Mouse (Mus musculus) C2C12 (cell line): ENCODE results near the gene Tmx1. TPM values are rescaled to one million over a fixed set of nuclear protein-coding genes. Genes with fewer than 3 reads are reported as not detected.
A peak's percentile ranks its signal among the peaks of the same experiment; 100 is the strongest.

ENCODE experiments used
- H3K27me3 ChIP-seq: one replicate; pipeline ENCODE4 v1.6.1; 2011; ENCODE audit not compliant: control insufficient read depth, insufficient read depth, insufficient read length
- H3K36me3 ChIP-seq: one replicate; pipeline ENCODE4 v1.6.1; 2011; ENCODE audit not compliant: control insufficient read depth, insufficient read depth
- H3K4me3 ChIP-seq: one replicate; pipeline ENCODE4 v1.5.1; 2011; ENCODE audit warnings: mild to moderate bottlenecking, control low read depth; ENCODE audit not compliant: poor library complexity, insufficient read depth, severe bottlenecking
- H3K79me2 ChIP-seq: one replicate; pipeline ENCODE4 v1.6.1; 2011; ENCODE audit not compliant: control insufficient read depth, insufficient read depth
- H3K79me3 ChIP-seq: one replicate; pipeline ENCODE4 v1.6.1; 2011; ENCODE audit warnings: low read depth, control low read depth
- H3ac ChIP-seq: one replicate; pipeline ENCODE3; 2011; ENCODE audit warnings: low read depth; ENCODE audit not compliant: control insufficient read depth, insufficient read length
- CEBPB ChIP-seq: IDR thresholded peaks from one replicate; pipeline ENCODE4 v1.6.1; 2011; ENCODE audit warnings: low read depth, mild to moderate bottlenecking, control low read depth, moderate library complexity
- CTCF ChIP-seq: IDR thresholded peaks from one replicate; pipeline ENCODE4 v1.5.1; 2011; ENCODE audit not compliant: control insufficient read depth, insufficient read depth, insufficient read length
- FOSL1 ChIP-seq: IDR thresholded peaks from one replicate; pipeline ENCODE4 v1.8.0; 2011; ENCODE audit warnings: mild to moderate bottlenecking, low read length; ENCODE audit not compliant: poor library complexity, insufficient read depth, severe bottlenecking
- MAX ChIP-seq: IDR thresholded peaks from one replicate; pipeline ENCODE4 v1.6.1; 2011; ENCODE audit warnings: mild to moderate bottlenecking, control low read depth
- MYOD1 ChIP-seq: IDR thresholded peaks from one replicate; pipeline ENCODE4 v1.6.1; 2011; ENCODE audit warnings: low read depth; ENCODE audit not compliant: control insufficient read depth, insufficient read length
- MYOG ChIP-seq: IDR thresholded peaks from one replicate; pipeline ENCODE4 v1.6.1; 2011; ENCODE audit not compliant: control insufficient read depth, insufficient read length; ENCODE audit errors: extremely low read depth
- USF1 ChIP-seq: IDR thresholded peaks from one replicate; pipeline ENCODE4 v1.6.1; 2011; ENCODE audit warnings: low read depth, mild to moderate bottlenecking, control low read depth, moderate library complexity
- polyA plus RNA-seq: library from polyadenylated mRNA; unstranded; fragments of >200 nt; fragmentation: generic; extraction: Trizol; gene quantifications from one replicate; pipeline ENCODE4 v1.2.1, GENCODE M21; 2012; ENCODE audit warnings: missing spikeins

Gene Tmx1
- polyA plus RNA-seq, 1 experiment, result 23.2 TPM

GRCm38 (mm10) chr12:70494494-70495281 is 41.8 kb downstream of the Tmx1 start:
- TF ChIP-seq MAX, result no peak
- no peak for TF ChIP-seq FOSL1
- TF ChIP-seq CTCF, result peak; percentile 15
- Histone ChIP-seq H3K79me3 (no peaks in the 10 kb centered on the region), H3ac (no peak overlapping the region), H3K79me2 (no peaks in the 10 kb centered on the region), H3K27me3 (no peaks in the 10 kb centered on the region), H3K4me3 (no peak overlapping the region), H3K36me3 (no peaks in the 10 kb centered on the region)

GRCm38 (mm10) chr12:70495282-70495922 is 42.5 kb downstream of the Tmx1 start:
- Histone ChIP-seq H3K27me3 (no peaks in the 10 kb centered on the region), H3K79me2 (no peaks in the 10 kb centered on the region), H3K36me3 (no peaks in the 10 kb centered on the region), H3K79me3 (no peaks in the 10 kb centered on the region), H3ac (no peak overlapping the region), H3K4me3 (no peak overlapping the region)
- TF ChIP-seq CTCF (peak; percentile 18), USF1 (no peak)

GRCm38 (mm10) chr12:70498091-70498490 is 45.2 kb downstream of the Tmx1 start:
- TF ChIP-seq CEBPB (no peak), MAX (no peak), CTCF (no peak), MYOG (no peak), USF1 (no peak), MYOD1 (no peak), FOSL1 (no peak)
- H3K36me3 ChIP-seq, result no peaks in the 10 kb centered on the region
- H3K4me3 ChIP-seq, result no peak overlapping the region
- no peak overlapping the region for H3ac ChIP-seq
- H3K79me3 ChIP-seq, result no peaks in the 10 kb centered on the region
- H3K79me2 ChIP-seq, result no peaks in the 10 kb centered on the region
- H3K27me3 ChIP-seq, result no peaks in the 10 kb centered on the region

- TF ChIP-seq FOSL1, result no peak
- no peak for TF ChIP-seq USF1
- no peak for TF ChIP-seq CTCF
- TF ChIP-seq MYOD1, result no peak
- TF ChIP-seq CEBPB, result no peak
- no peak for TF ChIP-seq MAX
- TF ChIP-seq MYOG, result no peak
- no peaks in the 10 kb centered on the region for H3K79me2 ChIP-seq
- H3K79me3 ChIP-seq, result no peaks in the 10 kb centered on the region
- no peak overlapping the region for H3ac ChIP-seq
- no peaks in the 10 kb centered on the region for H3K27me3 ChIP-seq
- H3K4me3 ChIP-seq, result no peak overlapping the region
- H3K36me3 ChIP-seq, result no peaks in the 10 kb centered on the region
Measured at GRCm38 (mm10) chr12:70505971-70506370, 53.1 kb downstream of the Tmx1 start.

GRCm38 (mm10) chr12:70512023-70512422 is 59.1 kb downstream of the Tmx1 start:
- Histone ChIP-seq H3K27me3 (no peaks in the 10 kb centered on the region), H3K36me3 (no peaks in the 10 kb centered on the region), H3K79me2 (no peaks in the 10 kb centered on the region), H3K79me3 (no peaks in the 10 kb centered on the region), H3ac (no peak overlapping the region), H3K4me3 (no peak overlapping the region)
- TF ChIP-seq CEBPB, result no peak
- no peak for TF ChIP-seq CTCF
- peak; percentile 6 for TF ChIP-seq MYOD1
- no peak for TF ChIP-seq USF1
- peak; percentile 17 for TF ChIP-seq FOSL1
- TF ChIP-seq MYOG, result no peak
- peak; percentile 19 for TF ChIP-seq MAX

- no peak for TF ChIP-seq MYOG
- TF ChIP-seq CTCF, result no peak
- TF ChIP-seq MAX, result no peak
- no peak for TF ChIP-seq CEBPB
- TF ChIP-seq FOSL1, result no peak
- TF ChIP-seq MYOD1, result no peak
- TF ChIP-seq USF1, result no peak
- Histone ChIP-seq H3K79me3 (no peaks in the 10 kb centered on the region), H3K79me2 (no peaks in the 10 kb centered on the region), H3ac (no peak overlapping the region), H3K36me3 (no peaks in the 10 kb centered on the region), H3K27me3 (no peaks in the 10 kb centered on the region), H3K4me3 (no peak overlapping the region)
Measured at GRCm38 (mm10) chr12:70512431-70512830, 59.5 kb downstream of the Tmx1 start.

Other genes starting within 250 kb of the Tmx1 start
- gene Pygl, start 221.6 kb upstream of the Tmx1 start, polyA plus RNA-seq, result not detected
- not detected for gene Trim9, start 105.5 kb upstream of the Tmx1 start, polyA plus RNA-seq